ENCODE assay signal across 8 mouse cellular contexts in the genomic region with DNA sequence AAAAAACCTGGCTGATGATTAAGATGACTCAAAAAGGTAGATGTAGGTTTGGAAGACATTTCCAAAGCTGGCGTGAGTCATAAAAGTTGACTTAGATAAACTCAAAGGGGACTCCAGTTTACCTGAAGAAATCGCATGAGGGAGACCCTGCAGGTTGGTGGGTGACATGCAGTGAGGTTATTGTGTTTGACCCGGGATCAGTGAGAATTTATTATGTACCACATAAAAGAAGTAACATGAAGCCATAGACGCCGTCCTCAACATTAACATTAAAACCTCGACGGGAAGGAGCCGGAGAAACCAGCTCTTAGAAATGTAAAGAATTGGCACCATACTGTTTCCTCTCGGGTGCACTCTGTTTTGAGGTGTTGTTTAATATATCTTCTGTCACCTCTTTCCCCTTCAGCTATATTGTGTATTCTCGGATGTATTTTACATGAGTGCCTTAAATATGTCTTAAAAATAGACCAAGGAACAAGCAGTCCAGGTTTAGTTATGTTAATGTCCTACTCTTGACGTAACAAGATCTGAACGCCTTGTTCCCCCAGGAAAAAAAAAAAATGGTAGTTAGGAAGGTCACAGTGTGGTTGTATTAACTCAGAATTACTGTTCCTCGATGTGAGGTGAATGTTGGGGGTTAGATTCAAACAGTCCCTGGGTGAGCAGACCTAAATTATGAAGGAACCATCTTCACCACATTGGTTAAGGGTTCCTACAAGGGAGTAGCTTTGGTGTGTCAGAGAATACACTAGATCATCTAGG. TPM values are rescaled to one million over a fixed set of nuclear protein-coding genes. Genes with fewer than 3 reads are reported as not detected.
DNase-seq lines count a peak whose midpoint lies in the region; ATAC-seq and TF ChIP-seq lines count a peak whose summit lies in the region.

No protein-coding gene starts in this region.

- TF ChIP-seq CTCF in lung, postnatal 0 days (IDR thresholded peaks at IDR 0.05): no peak

- H3K9me3 ChIP-seq in lung, postnatal 0 days (ENCODE audit: low read length): no peaks in the 10 kb centered on the region
- no peaks in the 10 kb centered on the region for H3K9me3 ChIP-seq in intestine, embryonic 14.5 days (ENCODE audit: control insufficient read depth, low read length)
- no peaks in the 10 kb centered on the region for H3K9me3 ChIP-seq in neural tube, embryonic 12.5 days

- H3K27ac ChIP-seq in lung, postnatal 0 days (ENCODE audit: low read length): peak overlapping the region; percentile 95
- peak overlapping the region; percentile 96 for H3K27ac ChIP-seq in intestine, embryonic 14.5 days (ENCODE audit: low read depth)
- no peak overlapping the region for H3K27ac ChIP-seq in neural tube, embryonic 12.5 days

- DNase-seq in CD4-positive, CD25-positive, alpha-beta regulatory T cell, adult 2 months (ENCODE audit: low read depth, low spot score): peak; percentile 34
- DNase-seq in lung, postnatal 0 days (ENCODE audit: low spot score): peak; percentile 33
- no peak for DNase-seq in lung, postnatal 14 days
- peak; percentile 63 for DNase-seq in intestine, embryonic 14.5 days (ENCODE audit: low spot score)
- no peak for DNase-seq in left cerebral cortex, postnatal 4 days
- DNase-seq in left cerebral cortex, postnatal 10 days (ENCODE audit: extremely low spot score in 1 of 2, low spot score in 2 of 2): no peak

- peak overlapping the region; percentile 82 for H3K9ac ChIP-seq in lung, postnatal 0 days (replicated peaks; ENCODE audit: low read depth)
- peak overlapping the region; percentile 99 for H3K9ac ChIP-seq in intestine, embryonic 14.5 days (ENCODE audit: low read length)
- peak overlapping the region; percentile 86 for H3K9ac ChIP-seq in neural tube, embryonic 12.5 days

- peak; percentile 79 for TF ChIP-seq EP300 in lung, postnatal 0 days (IDR thresholded peaks at IDR 0.05)

- peaks cover 12% of the 10 kb centered on the region for H3K4me1 ChIP-seq in lung, postnatal 0 days (ENCODE audit: insufficient read depth, low read depth, low read length)
- H3K4me1 ChIP-seq in intestine, embryonic 14.5 days (replicated peaks; ENCODE audit: control insufficient read depth, insufficient read depth, low read length): peaks cover 11% of the 10 kb centered on the region; the same call in 1 of the 2 replicates
- H3K4me1 ChIP-seq in neural tube, embryonic 12.5 days: no peaks in the 10 kb centered on the region

- peak overlapping the region; percentile 70 for H3K4me2 ChIP-seq in lung, postnatal 0 days (replicated peaks; ENCODE audit: low read depth, low read length)
- H3K4me2 ChIP-seq in intestine, embryonic 14.5 days (ENCODE audit: low read length): peak overlapping the region; percentile 73
- peak overlapping the region; percentile 74 for H3K4me2 ChIP-seq in neural tube, embryonic 12.5 days (replicated peaks)

- H3K36me3 ChIP-seq in lung, postnatal 0 days (ENCODE audit: insufficient read depth, low read length): no peaks in the 10 kb centered on the region
- no peaks in the 10 kb centered on the region for H3K36me3 ChIP-seq in intestine, embryonic 14.5 days (ENCODE audit: control insufficient read depth, insufficient read depth, low read length)
- no peaks in the 10 kb centered on the region for H3K36me3 ChIP-seq in neural tube, embryonic 12.5 days

- H3K4me3 ChIP-seq in lung, postnatal 0 days (ENCODE audit: low read depth, low read length): peak overlapping the region; percentile 84
- H3K4me3 ChIP-seq in intestine, embryonic 14.5 days (ENCODE audit: low read depth, low read length): peak overlapping the region; percentile 76
- peak overlapping the region; percentile 75 for H3K4me3 ChIP-seq in neural tube, embryonic 12.5 days

- intact Hi-C loops in left cerebral cortex, postnatal 4 days (cut with DNase I): loop anchor here (10.0 kb wide), 1 partner anchor 119 kb away; no protein-coding TSS in a partner anchor
- intact Hi-C loops in left cerebral cortex, postnatal 10 days (cut with DNase I): loop anchor here (5.0 kb wide), 1 partner anchor 102 kb away; no protein-coding TSS in a partner anchor

- WGBS in lung, postnatal 0 days: 14% methylated on average over 13 of the region's 13 CpGs
- 18% methylated on average over 13 of the region's 13 CpGs for WGBS in intestine, embryonic 14.5 days
- WGBS in neural tube, embryonic 12.5 days: 17% methylated on average over 13 of the region's 13 CpGs

- no peak for ATAC-seq in CD4-positive, CD25-positive, alpha-beta regulatory T cell, adult 4 months
- no peak for ATAC-seq in lung, postnatal 0 days
- no peak for ATAC-seq in intestine, embryonic 14.5 days (replicated peaks; ENCODE audit: low FRiP score, low TSS enrichment, low read depth)
- no peak for ATAC-seq in neural tube, embryonic 12.5 days (ENCODE audit: low FRiP score, low read depth)

- H3K27me3 ChIP-seq in lung, postnatal 0 days (replicated peaks; ENCODE audit: insufficient read depth, low read length): no peaks in the 10 kb centered on the region
- H3K27me3 ChIP-seq in intestine, embryonic 14.5 days (replicated peaks; ENCODE audit: control insufficient read depth, insufficient read depth, low read length): no peaks in the 10 kb centered on the region
- no peaks in the 10 kb centered on the region for H3K27me3 ChIP-seq in neural tube, embryonic 12.5 days (replicated peaks)

RNA-seq across cellular contexts. Expression of a gene that starts 1.1 kb away (rescaled TPM):
- polyA plus RNA-seq in CD4-positive, CD25-positive, alpha-beta regulatory T cell, adult 4 months (2017; shearing (Covaris generic)): 10 to 100 TPM; 14.9 to 18.4 TPM
- 9.6 and 10.1 TPM in 2 replicates for polyA plus RNA-seq in lung, postnatal 0 days (2015; fragmentation: Nextera tagmentation; extraction: Ambion mirVana)
- 12.7 and 15.4 TPM in 2 replicates for polyA plus RNA-seq in intestine, embryonic 14.5 days (2014; fragmentation: Nextera tagmentation; extraction: Ambion mirVana)
- polyA plus RNA-seq in neural tube, embryonic 12.5 days (2016; fragmentation: Nextera tagmentation; extraction: Ambion mirVana): 5.5 and 5.7 TPM in 2 replicates
- 10 to 100 TPM; 17.8 to 19.0 TPM for total RNA-seq in left cerebral cortex, postnatal 4 days (2021)
- total RNA-seq in left cerebral cortex, postnatal 10 days (2021): 10 to 100 TPM; 19.5 to 26.3 TPM

RNA-seq across cellular contexts. Expression of a gene that starts 49.5 kb away (rescaled TPM):
- under 1 TPM in 1 of 2 experiments, not detected in 1; 0.13 TPM for polyA plus RNA-seq in CD4-positive, CD25-positive, alpha-beta regulatory T cell, adult 4 months (2017; shearing (Covaris generic))
- polyA plus RNA-seq in lung, postnatal 0 days (2015; fragmentation: Nextera tagmentation; extraction: Ambion mirVana): 3.7 and 5.5 TPM in 2 replicates
- polyA plus RNA-seq in intestine, embryonic 14.5 days (2014; fragmentation: Nextera tagmentation; extraction: Ambion mirVana): not detected in 2 replicates
- 2.6 and 3.2 TPM in 2 replicates for polyA plus RNA-seq in neural tube, embryonic 12.5 days (2016; fragmentation: Nextera tagmentation; extraction: Ambion mirVana)
- total RNA-seq in left cerebral cortex, postnatal 4 days (2021): not detected
- total RNA-seq in left cerebral cortex, postnatal 10 days (2021): under 1 TPM in 1 of 2 experiments, not detected in 1; 0.30 TPM

Comparison
In these comparisons a context has a peak if more than half of its experiments do, and no peak if none do; other contexts are left out.
1. DNase-seq: peak in CD4-positive, CD25-positive, alpha-beta regulatory T cell, adult 2 months (single experiment), lung, postnatal 0 days (single experiment) and intestine, embryonic 14.5 days (single experiment); none in lung, postnatal 14 days (single experiment), left cerebral cortex, postnatal 4 days (single experiment) and left cerebral cortex, postnatal 10 days (0 of 2).
2. Peak in every context shown above with its lines, with median percentiles within 50 percentile points of each other: H3K4me2 ChIP-seq, H3K4me3 ChIP-seq and H3K9ac ChIP-seq.